Mouse (Mus musculus): ENCODE data around the gene Slc22a12.
A peak's percentile ranks its signal among the peaks of the same experiment; 100 is the strongest.

Slc22a12 gene

GRCm38 (mm10) chr19:6515448-6515847 lies 27.4 kb downstream of the Slc22a12 start:
- no peak for DNase-seq (ENCODE audit: low spot score)

GRCm38 (mm10) chr19:6514940-6515339 lies 27.9 kb downstream of the Slc22a12 start:
- no peak for DNase-seq (ENCODE audit: low spot score)

- DNase-seq (ENCODE audit: low spot score), result no peak
Observed at GRCm38 (mm10) chr19:6513389-6514139, 29.3 kb downstream of the Slc22a12 start.

GRCm38 (mm10) chr19:6510546-6510945 lies 32.3 kb downstream of the Slc22a12 start:
- no peak for DNase-seq (ENCODE audit: low spot score)

- DNase-seq (ENCODE audit: low spot score), result no peak
Observed at GRCm38 (mm10) chr19:6509881-6510280, 33.0 kb downstream of the Slc22a12 start.

- no peak for DNase-seq (ENCODE audit: low spot score)
Observed at GRCm38 (mm10) chr19:6507393-6507792, 35.4 kb downstream of the Slc22a12 start.

GRCm38 (mm10) chr19:6504656-6505045 lies 38.2 kb downstream of the Slc22a12 start:
- no peak for DNase-seq (ENCODE audit: low spot score)

- no peak for DNase-seq (ENCODE audit: low spot score)
Observed at GRCm38 (mm10) chr19:6503926-6504655, 38.7 kb downstream of the Slc22a12 start.

GRCm38 (mm10) chr19:6502543-6503319 lies 40.1 kb downstream of the Slc22a12 start:
- DNase-seq (ENCODE audit: low spot score), result peak; percentile 80

- peak; percentile 77 for DNase-seq (ENCODE audit: low spot score)
Observed at GRCm38 (mm10) chr19:6502035-6502541, 40.7 kb downstream of the Slc22a12 start.

GRCm38 (mm10) chr19:6500636-6501025 lies 42.2 kb downstream of the Slc22a12 start:
- DNase-seq (ENCODE audit: low spot score), result no peak

- DNase-seq (ENCODE audit: low spot score), result no peak
Observed at GRCm38 (mm10) chr19:6499860-6500635, 42.8 kb downstream of the Slc22a12 start.

- no peak for DNase-seq (ENCODE audit: low spot score)
Observed at GRCm38 (mm10) chr19:6498350-6499131, 44.3 kb downstream of the Slc22a12 start.

- no peak for DNase-seq (ENCODE audit: low spot score)
Observed at GRCm38 (mm10) chr19:6497803-6498202, 45.0 kb downstream of the Slc22a12 start.

GRCm38 (mm10) chr19:6497150-6497801 lies 45.6 kb downstream of the Slc22a12 start:
- peak; percentile 71 for DNase-seq (ENCODE audit: low spot score)

- DNase-seq (ENCODE audit: low spot score), result no peak
Observed at GRCm38 (mm10) chr19:6496462-6497149, 46.2 kb downstream of the Slc22a12 start.

GRCm38 (mm10) chr19:6495714-6496113 lies 47.1 kb downstream of the Slc22a12 start:
- no peak for DNase-seq (ENCODE audit: low spot score)

- no peak for DNase-seq (ENCODE audit: low spot score)
Observed at GRCm38 (mm10) chr19:6494504-6495170, 48.2 kb downstream of the Slc22a12 start.

- no peak for DNase-seq (ENCODE audit: low spot score)
Observed at GRCm38 (mm10) chr19:6494032-6494431, 48.8 kb downstream of the Slc22a12 start.
